Mouse (Mus musculus): ENCODE data around the gene Trib3.

DNA sequence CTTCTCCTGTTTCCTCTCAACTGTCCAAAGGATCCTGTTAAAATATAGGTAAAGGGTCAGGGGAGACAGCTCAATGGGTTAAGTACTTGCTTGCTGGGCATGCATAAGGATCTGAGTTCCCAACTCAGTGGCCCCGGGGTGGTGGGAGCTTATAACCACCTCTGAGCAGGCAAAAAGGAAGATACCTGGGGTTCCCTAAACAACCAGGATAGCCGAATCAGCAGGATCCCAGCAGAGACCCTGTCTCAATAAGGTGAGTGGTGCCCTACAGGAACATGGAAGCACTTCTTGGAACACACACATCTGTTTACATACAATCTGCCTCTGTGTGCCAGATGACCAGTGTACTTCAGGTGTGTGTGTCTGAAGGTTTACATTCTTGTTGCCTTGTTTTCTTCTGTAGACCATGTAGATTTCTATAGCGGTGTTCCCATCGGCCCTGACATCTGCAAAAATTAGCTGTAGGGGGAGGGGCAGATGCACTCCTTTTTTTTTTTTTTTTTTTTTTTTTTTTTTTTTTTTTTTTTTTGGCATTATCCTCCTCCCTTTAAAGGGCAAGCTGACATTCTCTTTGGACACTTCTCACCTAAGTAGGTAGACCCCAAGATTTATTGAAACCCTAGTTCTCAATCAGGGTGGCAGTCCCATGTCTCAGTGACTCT lies 10.4 kb downstream of the Trib3 start:
- TF ChIP-seq POLR2A (IDR thresholded peaks at IDR 0.05; ENCODE audit: control insufficient read depth, extremely low read depth, insufficient read depth, low read length, poor library complexity) (no peak), CTCF (IDR thresholded peaks at IDR 0.05; ENCODE audit: borderline replicate concordance, control insufficient read depth, extremely low read depth, insufficient read depth, low read length, poor library complexity) (no peak)
